Comparison of ENCODE assay signal across 25 mouse cellular contexts in the genomic region with DNA sequence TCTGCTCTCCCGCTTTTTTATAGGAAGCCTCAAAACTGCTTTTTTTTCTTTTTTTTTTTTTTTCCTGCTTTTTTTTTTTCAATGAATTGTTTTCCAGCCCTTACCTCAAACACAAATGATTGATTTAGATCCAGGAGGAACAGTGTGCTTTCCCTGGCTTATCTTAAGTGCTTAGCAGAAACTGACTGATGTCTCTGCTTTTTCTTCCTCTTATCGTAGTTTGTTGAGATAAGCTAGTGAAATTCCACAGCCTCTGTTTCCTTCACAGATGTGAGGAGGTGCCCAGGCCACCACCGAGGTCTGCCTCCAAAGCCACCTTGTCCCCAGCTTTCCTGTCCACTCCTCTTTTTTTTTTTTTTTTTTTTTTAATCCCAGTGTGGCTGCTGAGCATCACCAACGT.
"Had no signal": no experiment of that assay in that cellular context is flagged by ENCODE, and none has a peak within 500 bp of the region (broad histone marks: within the 10 kb centered on the region; RNA-seq: fewer than 3 reads in every experiment).

No protein-coding gene starts in this region.

- DNase-seq: cerebellum, adult 8-10 months; cerebellum, adult 9-11 months; cerebellum, postnatal 10 days; cerebellum, postnatal 14 days; cerebellum, postnatal 25 days; embryo, embryonic 11 days; forebrain, postnatal 0 days; gastrocnemius, adult 2 months; gastrocnemius, postnatal 10 days; gastrocnemius, postnatal 14 days; gastrocnemius, postnatal 25 days; gastrocnemius, postnatal 36 days; heart, adult 18-20 months; heart, adult 2 months had no signal

- H3K9me3 ChIP-seq: embryonic facial prominence, embryonic 10.5 days; embryonic facial prominence, embryonic 12.5 days; embryonic facial prominence, embryonic 13.5 days; embryonic facial prominence, embryonic 15.5 days; forebrain, embryonic 10.5 days; forebrain, embryonic 12.5 days; forebrain, embryonic 13.5 days; forebrain, embryonic 15.5 days had no signal

- H3K4me3 ChIP-seq: embryonic facial prominence, embryonic 10.5 days; embryonic facial prominence, embryonic 12.5 days; embryonic facial prominence, embryonic 13.5 days; embryonic facial prominence, embryonic 15.5 days; erythroblast, embryonic 14.5 days; forebrain, embryonic 10.5 days; forebrain, embryonic 12.5 days; forebrain, embryonic 13.5 days; forebrain, embryonic 15.5 days; gastrocnemius, adult 2 months; heart, adult 2 months had no signal

- ATAC-seq: forebrain, embryonic 13.5 days; forebrain, embryonic 14.5 days; forebrain, embryonic 15.5 days; forebrain, embryonic 16.5 days; forebrain, postnatal 0 days had no signal

- H3K27ac ChIP-seq: embryonic facial prominence, embryonic 10.5 days; embryonic facial prominence, embryonic 12.5 days; embryonic facial prominence, embryonic 13.5 days; embryonic facial prominence, embryonic 15.5 days; forebrain, embryonic 10.5 days; forebrain, embryonic 12.5 days; forebrain, embryonic 13.5 days; forebrain, embryonic 15.5 days; gastrocnemius, adult 2 months; heart, adult 2 months had no signal

- H3K4me2 ChIP-seq: embryonic facial prominence, embryonic 12.5 days; embryonic facial prominence, embryonic 13.5 days; embryonic facial prominence, embryonic 15.5 days; forebrain, embryonic 12.5 days; forebrain, embryonic 13.5 days; forebrain, embryonic 15.5 days had no signal

- H3K27me3 ChIP-seq: embryonic facial prominence, embryonic 12.5 days; embryonic facial prominence, embryonic 13.5 days; embryonic facial prominence, embryonic 15.5 days; forebrain, embryonic 12.5 days; forebrain, embryonic 13.5 days; forebrain, embryonic 15.5 days had no signal

- H3K36me3 ChIP-seq: embryonic facial prominence, embryonic 10.5 days; embryonic facial prominence, embryonic 12.5 days; embryonic facial prominence, embryonic 13.5 days; embryonic facial prominence, embryonic 15.5 days; forebrain, embryonic 10.5 days; forebrain, embryonic 12.5 days; forebrain, embryonic 15.5 days had no signal

- H3K9ac ChIP-seq: embryonic facial prominence, embryonic 12.5 days; embryonic facial prominence, embryonic 13.5 days; embryonic facial prominence, embryonic 15.5 days; forebrain, embryonic 12.5 days; forebrain, embryonic 13.5 days; forebrain, embryonic 15.5 days; forebrain, postnatal 0 days had no signal
